Mouse (Mus musculus) C2C12 (cell line): Measurements from ENCODE around the gene Tnfrsf21.

Experiments used
- CTCF ChIP-seq: IDR thresholded peaks from one replicate; pipeline ENCODE4 v1.5.1; 2011; ENCODE audit not compliant: control insufficient read depth, insufficient read depth, insufficient read length
- FOSL1 ChIP-seq: IDR thresholded peaks from one replicate; pipeline ENCODE4 v1.8.0; 2011; ENCODE audit warnings: mild to moderate bottlenecking, low read length; ENCODE audit not compliant: poor library complexity, insufficient read depth, severe bottlenecking
- MAX ChIP-seq: IDR thresholded peaks from one replicate; pipeline ENCODE4 v1.6.1; 2011; ENCODE audit warnings: mild to moderate bottlenecking, control low read depth
- MYOD1 ChIP-seq: IDR thresholded peaks from one replicate; pipeline ENCODE4 v1.6.1; 2011; ENCODE audit warnings: low read depth; ENCODE audit not compliant: control insufficient read depth, insufficient read length
- USF1 ChIP-seq: IDR thresholded peaks from one replicate; pipeline ENCODE4 v1.6.1; 2011; ENCODE audit warnings: low read depth, mild to moderate bottlenecking, control low read depth, moderate library complexity

DNA sequence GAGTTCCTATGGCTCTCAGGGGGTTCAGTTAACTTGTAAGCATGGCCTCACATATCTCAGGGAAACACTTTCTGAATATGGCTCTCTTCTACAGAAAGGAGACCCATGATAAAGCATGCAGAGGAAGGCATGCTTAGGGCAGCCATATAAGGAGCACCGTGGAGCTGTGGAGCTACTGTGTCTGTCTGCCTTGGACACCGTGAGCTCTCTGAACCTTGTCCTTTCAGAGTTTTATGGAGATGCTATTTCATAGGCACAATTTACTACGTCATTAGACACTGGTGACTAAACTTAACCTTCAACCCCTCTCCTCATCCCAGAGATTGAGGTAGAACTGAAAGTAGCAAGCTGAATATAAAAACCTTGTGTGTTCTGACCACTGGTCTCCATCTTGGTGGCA lies 13.2 kb downstream of the Tnfrsf21 start:
- no peak for TF ChIP-seq CTCF
- no peak for TF ChIP-seq MAX
- TF ChIP-seq USF1 = no peak
- no peak for TF ChIP-seq MYOD1
- TF ChIP-seq FOSL1 = no peak
